Mouse (Mus musculus): Measurements from ENCODE around the gene Nav2. TPM values are rescaled to one million over a fixed set of nuclear protein-coding genes. Genes with fewer than 3 reads are reported as not detected.

Nav2 gene
- polyA plus RNA-seq, 1 experiment from 2014 or later = 22.4 TPM

DNA sequence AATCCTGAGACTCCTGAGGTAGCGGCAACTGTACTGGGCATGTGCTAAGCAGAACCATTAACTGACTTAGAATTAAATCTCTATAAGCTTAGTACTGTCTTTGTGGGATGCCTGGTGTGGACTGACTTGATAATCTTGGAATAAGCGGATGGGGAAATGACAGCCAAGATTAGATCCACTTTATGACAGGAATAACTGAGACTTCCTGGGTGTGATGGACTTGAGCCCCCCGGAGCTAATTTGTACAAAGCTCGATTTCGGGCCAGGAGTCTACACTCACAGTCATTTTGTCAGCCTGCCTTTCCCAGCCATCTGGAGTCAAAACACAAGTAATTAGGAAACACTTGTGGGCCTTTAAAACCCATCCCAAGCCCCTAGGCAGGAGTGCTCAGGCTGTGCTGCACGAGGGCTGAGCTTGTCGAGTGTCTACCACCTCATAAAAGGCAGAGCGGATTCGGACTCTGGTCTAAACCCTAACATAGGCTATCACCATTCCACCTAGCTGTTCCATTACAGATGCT lies 359.9 kb downstream of the Nav2 start:
- Histone ChIP-seq H3K4me3 (ENCODE audit: low read depth, low read length) (no peak overlapping the region), H3K9me3 (ENCODE audit: low read length) (no peaks in the 10 kb centered on the region), H3K27ac (ENCODE audit: low read length) (no peak overlapping the region), H3K4me2 (replicated peaks; ENCODE audit: low read depth, low read length) (no peak overlapping the region), H3K36me3 (ENCODE audit: insufficient read depth, low read length) (no peaks in the 10 kb centered on the region), H3K9ac (replicated peaks; ENCODE audit: low read depth) (no peak overlapping the region), H3K27me3 (replicated peaks; ENCODE audit: insufficient read depth, low read length) (no peaks in the 10 kb centered on the region), H3K4me1 (ENCODE audit: insufficient read depth, low read depth, low read length) (0 out of 2 replicates have a peak, but pooled peaks cover 3% of the 10 kb centered on the region)
- WGBS = 81% methylated on average over 9 of the region's 9 CpGs
- TF ChIP-seq EP300 (IDR thresholded peaks at IDR 0.05) = no peak
- TF ChIP-seq CTCF (IDR thresholded peaks at IDR 0.05) = no peak
- ATAC-seq (no peak), DNase-seq (ENCODE audit: low spot score) (no peak)

DNA sequence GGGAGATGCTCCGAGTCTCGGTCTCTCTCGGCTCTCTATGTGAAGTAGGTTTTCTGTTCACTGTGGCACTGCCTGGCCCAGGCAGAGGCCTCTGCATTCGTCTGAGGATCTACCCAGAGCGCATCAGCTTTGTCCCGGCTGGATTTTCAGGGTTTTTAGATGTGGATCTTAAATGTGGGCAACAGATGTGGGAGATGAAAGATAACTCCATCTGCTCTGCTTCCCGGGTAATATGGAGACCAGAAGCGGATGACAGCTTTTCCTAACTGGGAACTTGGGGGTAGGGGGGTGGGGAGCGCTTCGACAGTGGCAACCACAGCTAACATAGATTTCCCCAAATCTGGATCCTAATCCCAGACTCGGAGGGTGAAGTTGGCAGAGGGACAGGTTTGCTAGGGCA lies 362.3 kb downstream of the Nav2 start:
- Histone ChIP-seq H3K4me2 (replicated peaks; ENCODE audit: low read depth, low read length) (no peak overlapping the region), H3K9me3 (ENCODE audit: low read length) (no peaks in the 10 kb centered on the region), H3K27ac (ENCODE audit: low read length) (no peak overlapping the region), H3K4me1 (ENCODE audit: insufficient read depth, low read depth, low read length) (0 out of 2 replicates have a peak, but pooled peaks cover 3% of the 10 kb centered on the region), H3K9ac (replicated peaks; ENCODE audit: low read depth) (no peak overlapping the region), H3K4me3 (ENCODE audit: low read depth, low read length) (no peak overlapping the region), H3K36me3 (ENCODE audit: insufficient read depth, low read length) (no peaks in the 10 kb centered on the region), H3K27me3 (replicated peaks; ENCODE audit: insufficient read depth, low read length) (no peaks in the 10 kb centered on the region)
- 79% methylated on average over 11 of the region's 11 CpGs for WGBS
- TF ChIP-seq EP300 (IDR thresholded peaks at IDR 0.05) (no peak), CTCF (IDR thresholded peaks at IDR 0.05) (no peak)
- ATAC-seq (no peak), DNase-seq (ENCODE audit: low spot score) (no peak)

GRCm38 (mm10) chr7:49272445-49273439 lies 364.2 kb downstream of the Nav2 start:
- no peak overlapping the region for H3K27ac ChIP-seq (ENCODE audit: low read length)
- H3K9me3 ChIP-seq (ENCODE audit: low read length) = no peaks in the 10 kb centered on the region
- no peak overlapping the region for H3K4me3 ChIP-seq (ENCODE audit: low read depth, low read length)
- H3K9ac ChIP-seq (replicated peaks; ENCODE audit: low read depth) = no peak overlapping the region
- no peaks in the 10 kb centered on the region for H3K27me3 ChIP-seq (replicated peaks; ENCODE audit: insufficient read depth, low read length)
- H3K36me3 ChIP-seq (ENCODE audit: insufficient read depth, low read length) = no peaks in the 10 kb centered on the region
- 25% methylated on average over 16 of the region's 16 CpGs for WGBS
- 0 out of 2 replicates have a peak, but pooled peaks cover 3% of the 10 kb centered on the region for H3K4me1 ChIP-seq (ENCODE audit: insufficient read depth, low read depth, low read length)
- TF ChIP-seq CTCF (IDR thresholded peaks at IDR 0.05) (peak; percentile 95), EP300 (IDR thresholded peaks at IDR 0.05) (no peak)
- H3K4me2 ChIP-seq (replicated peaks; ENCODE audit: low read depth, low read length) = no peak overlapping the region
- ATAC-seq (peak; percentile 51), DNase-seq (ENCODE audit: low spot score) (peak; percentile 84)

DNA sequence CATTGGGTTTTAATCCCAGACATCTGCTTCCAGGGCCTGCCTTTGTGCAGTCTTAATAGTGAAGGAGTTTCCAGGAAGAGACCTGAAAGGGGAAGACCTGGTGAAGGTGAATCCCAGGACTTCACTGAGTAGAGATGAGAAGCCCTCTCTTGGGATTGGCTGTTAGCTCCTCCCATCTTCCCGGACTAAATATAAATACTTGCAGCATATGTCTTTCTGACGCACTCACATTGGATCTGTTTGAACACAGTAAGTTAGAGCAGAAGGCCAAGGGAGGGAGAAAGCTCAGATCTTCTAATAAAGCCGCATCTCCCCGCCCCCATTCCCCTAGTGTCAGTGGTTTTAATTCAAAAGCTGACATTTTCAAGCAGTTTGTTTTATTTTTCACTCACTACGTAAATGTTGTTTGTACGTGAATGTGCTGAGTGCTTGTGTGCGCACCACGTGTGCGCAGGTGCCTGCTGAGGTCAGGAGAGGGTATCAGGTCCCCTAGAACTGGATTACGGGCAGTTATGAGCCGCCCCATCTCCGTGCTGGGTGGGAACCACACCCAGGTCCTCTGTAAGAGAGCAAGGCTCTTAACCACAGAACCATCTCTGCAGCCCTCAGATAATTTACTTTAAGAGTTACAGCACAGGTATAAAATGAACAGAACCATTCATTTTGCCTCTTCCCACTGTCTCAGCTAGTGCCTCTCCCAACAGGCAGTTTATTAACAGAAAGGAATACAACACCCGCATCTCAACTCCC lies 365.6 kb downstream of the Nav2 start:
- Histone ChIP-seq H3K4me2 (replicated peaks; ENCODE audit: low read depth, low read length) (no peak overlapping the region), H3K9ac (replicated peaks; ENCODE audit: low read depth) (no peak overlapping the region), H3K27ac (ENCODE audit: low read length) (no peak overlapping the region), H3K36me3 (ENCODE audit: insufficient read depth, low read length) (no peaks in the 10 kb centered on the region), H3K4me1 (ENCODE audit: insufficient read depth, low read depth, low read length) (0 out of 2 replicates have a peak, but pooled peaks cover 3% of the 10 kb centered on the region), H3K27me3 (replicated peaks; ENCODE audit: insufficient read depth, low read length) (no peaks in the 10 kb centered on the region), H3K9me3 (ENCODE audit: low read length) (no peaks in the 10 kb centered on the region), H3K4me3 (ENCODE audit: low read depth, low read length) (no peak overlapping the region)
- no peak for ATAC-seq
- TF ChIP-seq CTCF (IDR thresholded peaks at IDR 0.05) (no peak), EP300 (IDR thresholded peaks at IDR 0.05) (no peak)
- DNase-seq (ENCODE audit: low spot score) = no peak
- 72% methylated on average over 13 of the region's 13 CpGs for WGBS

GRCm38 (mm10) chr7:49274676-49275075 lies 366.2 kb downstream of the Nav2 start:
- no peaks in the 10 kb centered on the region for H3K27me3 ChIP-seq (replicated peaks; ENCODE audit: insufficient read depth, low read length)
- H3K4me3 ChIP-seq (ENCODE audit: low read depth, low read length) = no peak overlapping the region
- no peak overlapping the region for H3K4me2 ChIP-seq (replicated peaks; ENCODE audit: low read depth, low read length)
- 74% methylated on average over 8 of the region's 8 CpGs for WGBS
- no peaks in the 10 kb centered on the region for H3K9me3 ChIP-seq (ENCODE audit: low read length)
- H3K4me1 ChIP-seq (ENCODE audit: insufficient read depth, low read depth, low read length) = 0 out of 2 replicates have a peak, but pooled peaks cover 3% of the 10 kb centered on the region
- TF ChIP-seq EP300 (IDR thresholded peaks at IDR 0.05) = no peak
- no peaks in the 10 kb centered on the region for H3K36me3 ChIP-seq (ENCODE audit: insufficient read depth, low read length)
- H3K27ac ChIP-seq (ENCODE audit: low read length) = no peak overlapping the region
- ATAC-seq (no peak), DNase-seq (ENCODE audit: low spot score) (no peak)
- no peak overlapping the region for H3K9ac ChIP-seq (replicated peaks; ENCODE audit: low read depth)

DNA sequence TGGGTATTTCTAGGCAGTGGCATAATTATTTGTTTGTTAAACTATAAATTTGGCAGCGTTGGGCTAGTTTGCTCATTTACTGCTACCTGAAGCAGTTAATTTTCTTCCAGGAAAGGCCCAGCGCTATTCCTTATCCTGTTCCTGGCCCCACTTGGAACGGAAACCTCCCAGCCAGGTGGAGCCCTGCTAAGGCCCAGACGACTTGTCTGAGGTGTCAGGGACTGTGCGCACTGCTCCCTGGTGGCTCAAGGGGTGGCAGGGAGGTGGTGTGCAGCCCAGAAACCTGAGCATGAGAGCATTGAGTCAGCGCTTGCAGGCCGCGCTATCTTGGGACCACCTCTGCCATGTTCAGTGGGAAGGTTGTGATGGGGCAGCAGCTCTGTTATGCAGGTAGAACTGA lies 367.6 kb downstream of the Nav2 start:
- 70% methylated on average over 8 of the region's 8 CpGs for WGBS
- H3K36me3 ChIP-seq (ENCODE audit: insufficient read depth, low read length) = no peaks in the 10 kb centered on the region
- ATAC-seq (no peak), DNase-seq (ENCODE audit: low spot score) (no peak)
- H3K4me3 ChIP-seq (ENCODE audit: low read depth, low read length) = no peak overlapping the region
- no peak overlapping the region for H3K27ac ChIP-seq (ENCODE audit: low read length)
- H3K4me2 ChIP-seq (replicated peaks; ENCODE audit: low read depth, low read length) = no peak overlapping the region
- TF ChIP-seq EP300 (IDR thresholded peaks at IDR 0.05) (no peak), CTCF (IDR thresholded peaks at IDR 0.05) (0 out of 2 replicates have a peak, but pooled peaks have one; percentile 19)
- no peak overlapping the region for H3K9ac ChIP-seq (replicated peaks; ENCODE audit: low read depth)
- no peaks in the 10 kb centered on the region for H3K9me3 ChIP-seq (ENCODE audit: low read length)
- 0 out of 2 replicates have a peak, but pooled peaks cover 3% of the 10 kb centered on the region for H3K4me1 ChIP-seq (ENCODE audit: insufficient read depth, low read depth, low read length)
- no peaks in the 10 kb centered on the region for H3K27me3 ChIP-seq (replicated peaks; ENCODE audit: insufficient read depth, low read length)

All from lung, postnatal 0 days (tissue).